Mouse (Mus musculus) lung, postnatal 10 days (tissue): ENCODE data around the gene Ap2a1.
"Not testable (repeated sequence)": the region's sequence is repeated elsewhere in the genome, so short reads cannot be mapped to it uniquely, and the experiment has no call there.

Experiments used
- DNase-seq: peaks from one replicate; pipeline ENCODE4 v3.0.0; 2021

Ap2a1 gene

DNA sequence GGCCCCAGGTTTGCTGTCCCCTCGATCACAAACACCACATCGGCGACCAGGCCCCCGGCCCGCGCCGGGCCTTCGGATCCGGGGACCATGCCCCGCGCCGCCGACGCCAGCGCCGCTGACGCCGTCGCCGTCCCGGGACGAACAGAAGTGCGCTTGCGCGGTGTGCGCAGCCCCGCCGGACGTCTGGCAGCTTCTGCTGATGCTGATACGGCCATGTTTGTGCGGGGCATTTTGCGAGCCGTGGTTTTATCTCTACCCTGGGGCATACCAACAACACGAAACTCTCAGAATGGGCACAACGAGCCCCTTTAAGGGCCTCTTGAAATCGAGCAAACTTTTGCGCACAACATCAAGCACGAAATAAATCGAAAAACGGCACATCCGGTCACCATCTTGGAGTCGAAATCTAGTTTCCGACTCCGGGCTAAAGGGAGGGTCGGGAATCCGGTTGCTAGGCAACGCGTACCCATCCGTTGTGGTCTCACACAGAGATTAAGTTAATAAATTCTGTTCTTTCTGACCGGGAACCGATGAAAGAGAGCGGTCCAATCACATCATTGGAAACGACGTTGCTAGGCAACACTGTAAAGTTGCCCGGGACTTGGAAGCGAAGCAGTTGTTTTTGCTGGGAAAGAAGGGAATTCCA is 36.9 kb downstream of the Ap2a1 start, which contains the start of gene Med25:
Gene Med25 (minus strand): TSS at position 437 of the 646 bp plus-strand sequence.
- peak; percentile 95 for DNase-seq

DNA sequence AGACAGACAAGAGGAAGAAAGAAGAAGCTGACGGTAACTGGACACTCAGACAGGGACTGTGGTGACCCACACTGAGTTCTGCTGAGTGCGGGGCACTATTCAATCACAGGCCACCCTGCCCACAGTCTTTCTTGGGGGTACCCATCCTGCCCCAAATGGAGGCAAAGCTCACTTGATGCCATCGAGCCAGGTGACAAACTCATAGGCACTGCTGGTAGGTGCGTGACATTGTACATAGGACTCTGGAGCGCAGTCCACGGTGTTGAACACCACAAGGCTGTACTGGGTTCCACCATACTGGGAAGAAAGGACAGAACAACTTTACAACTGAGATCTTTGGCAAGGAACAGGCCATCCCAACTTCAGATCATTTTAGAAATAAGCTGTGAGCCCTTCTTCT is 37.7 kb downstream of the Ap2a1 start:
- no peak for DNase-seq

DNA sequence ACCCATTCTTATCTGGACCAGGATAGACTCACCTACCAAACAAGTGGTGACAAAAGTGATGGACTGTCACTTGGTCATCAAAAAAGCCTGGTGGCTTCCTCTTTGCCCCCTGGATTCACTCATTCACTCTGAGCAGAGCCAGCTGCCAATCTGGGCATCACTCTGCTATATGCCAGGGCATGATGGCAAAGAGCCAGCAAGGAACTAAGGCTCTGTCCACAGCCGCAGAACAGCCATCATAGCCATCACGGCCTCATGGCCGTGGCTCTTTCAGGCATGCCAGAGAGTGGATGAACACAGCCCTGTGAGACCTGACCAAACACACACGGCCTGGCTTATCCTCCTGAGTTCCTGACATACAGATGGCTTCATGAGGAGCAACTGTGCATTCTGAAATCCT is 38.6 kb downstream of the Ap2a1 start:
- DNase-seq: no peak

DNA sequence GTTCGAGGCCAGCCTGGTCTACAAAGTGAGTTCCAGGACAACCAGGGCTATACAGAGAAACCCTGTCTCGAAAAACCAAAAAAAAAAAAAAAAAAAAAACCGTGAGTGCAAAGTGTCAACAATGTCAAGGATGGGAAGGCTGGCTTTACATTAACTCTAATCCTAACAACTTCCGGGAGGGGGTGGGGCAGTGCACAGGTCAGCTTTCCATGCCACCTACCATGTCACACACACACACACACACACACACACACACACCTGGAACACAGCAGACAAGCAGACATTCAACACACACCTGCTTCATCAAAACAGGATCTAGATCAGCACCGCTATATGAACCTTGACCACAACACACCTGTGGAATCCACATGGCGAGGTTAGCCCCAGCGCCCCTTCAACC is 39.1 kb downstream of the Ap2a1 start:
- no peak for DNase-seq

DNA sequence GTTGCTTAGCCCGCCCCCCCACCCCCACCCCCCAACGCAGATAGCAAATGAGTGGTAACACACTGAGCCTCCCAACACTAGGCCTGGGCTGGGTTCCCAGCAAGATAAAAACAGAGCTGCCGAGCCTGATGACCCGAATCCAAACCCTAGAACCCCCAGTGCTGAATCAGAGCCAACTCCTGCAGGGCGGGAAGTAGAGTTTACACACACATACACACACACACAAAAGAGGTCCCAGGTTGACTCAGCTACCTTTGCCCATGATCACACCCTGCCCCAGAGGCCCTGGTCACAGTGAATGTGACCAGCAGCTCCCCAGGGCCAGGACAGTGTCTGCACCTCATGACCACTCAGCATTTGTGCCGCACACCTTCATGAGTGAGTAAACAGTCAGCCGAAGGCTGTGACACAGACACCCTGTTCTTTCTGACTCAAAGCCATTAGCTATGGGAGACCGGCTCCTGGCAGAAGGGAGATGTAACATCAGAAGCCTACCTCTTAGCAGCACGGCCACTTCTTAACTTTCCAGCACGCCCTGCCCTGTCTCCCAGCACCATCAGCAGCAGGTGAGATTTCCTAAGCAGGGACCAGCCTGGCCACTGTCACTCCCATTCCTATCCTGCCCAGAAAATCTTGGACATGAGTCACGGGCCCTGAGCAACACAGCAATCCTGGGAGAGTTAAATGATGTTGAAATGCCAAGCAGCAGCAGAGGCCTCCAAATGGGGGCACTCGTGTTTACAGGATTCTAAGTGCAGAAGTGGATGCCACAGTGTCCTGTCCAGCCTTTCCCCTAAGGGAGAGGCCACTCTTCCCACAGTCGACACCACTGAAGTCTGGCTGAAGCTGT is 40.8 kb downstream of the Ap2a1 start:
- DNase-seq: no peak

DNA sequence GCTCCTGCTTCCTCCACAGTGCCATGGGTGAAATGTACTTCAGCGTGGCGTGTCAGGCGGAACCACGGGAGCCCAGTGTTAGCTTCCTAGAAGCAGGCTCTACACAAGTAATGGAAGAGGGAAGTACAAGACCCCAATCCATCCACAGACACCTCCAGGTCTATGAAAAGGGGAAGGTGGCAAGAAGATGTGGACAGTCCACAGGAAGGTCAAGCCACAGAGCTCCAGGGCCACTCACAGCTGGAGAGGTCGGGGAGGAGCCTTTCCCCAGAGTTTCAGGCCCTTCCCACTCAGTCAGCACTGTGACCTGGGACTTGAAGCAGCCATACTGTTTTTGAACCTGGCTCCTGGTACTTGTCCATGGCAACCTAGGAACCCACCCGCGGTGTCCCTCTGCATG is 42.3 kb downstream of the Ap2a1 start:
- no peak for DNase-seq

DNA sequence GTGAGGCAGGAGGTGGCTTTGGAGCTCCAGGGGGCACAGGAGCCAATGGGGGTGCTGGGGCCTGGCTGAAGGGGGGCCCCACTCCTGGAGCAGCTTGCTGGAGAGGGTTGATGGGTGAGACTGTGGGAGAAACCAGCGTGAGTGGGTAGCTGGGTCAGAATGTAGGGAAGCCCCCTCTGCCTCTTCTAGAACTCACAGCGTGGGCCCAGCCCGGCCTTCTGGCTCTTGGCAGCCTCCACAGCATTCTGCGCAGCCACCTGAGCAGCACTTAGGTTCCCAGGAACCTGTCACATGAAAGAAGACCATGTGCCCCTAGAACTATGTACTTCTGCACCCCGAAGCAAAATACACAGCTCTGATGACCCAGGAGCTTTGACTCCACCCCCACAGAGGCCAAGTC is 44.7 kb downstream of the Ap2a1 start:
- no peak for DNase-seq

DNA sequence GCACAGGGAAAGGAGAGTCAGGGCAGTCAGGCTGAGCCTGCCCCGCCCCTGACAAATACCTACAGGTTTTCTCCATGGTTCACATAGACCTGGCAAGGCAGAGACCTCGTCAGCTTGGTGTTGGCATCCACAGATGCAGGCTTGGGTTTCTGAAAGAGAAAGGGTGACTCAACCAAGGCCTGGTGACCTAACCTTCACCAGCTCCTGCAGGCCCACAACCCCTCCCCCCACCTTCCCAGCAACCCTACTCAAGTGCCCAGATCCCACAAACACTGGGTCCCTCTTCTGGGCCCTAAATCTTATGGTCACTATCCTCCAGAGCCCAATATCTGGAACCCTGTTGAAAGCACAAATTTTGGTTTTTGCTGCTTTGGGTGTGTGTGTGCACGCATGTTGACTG is 46.3 kb downstream of the Ap2a1 start:
- no peak for DNase-seq

DNA sequence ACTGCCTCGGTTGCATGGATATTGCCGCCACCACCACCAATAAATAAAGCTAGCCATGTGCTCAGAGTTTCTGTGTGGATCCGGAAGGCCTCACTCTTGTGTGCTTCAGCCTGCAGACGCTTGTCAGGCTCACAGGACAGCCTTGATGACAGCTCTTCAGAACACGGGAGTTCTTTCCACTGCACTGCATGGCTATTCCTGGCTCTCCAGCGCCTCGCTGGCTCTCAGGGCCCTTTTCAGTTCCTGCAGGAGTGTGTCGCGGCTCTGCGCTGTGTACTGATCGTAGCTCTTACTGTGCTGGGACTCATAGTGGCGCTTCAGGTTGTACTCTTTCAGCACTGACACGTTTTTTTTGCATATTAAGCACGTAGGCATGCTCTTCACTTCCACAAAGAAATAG is 51.5 kb downstream of the Ap2a1 start:
- DNase-seq: no peak

DNA sequence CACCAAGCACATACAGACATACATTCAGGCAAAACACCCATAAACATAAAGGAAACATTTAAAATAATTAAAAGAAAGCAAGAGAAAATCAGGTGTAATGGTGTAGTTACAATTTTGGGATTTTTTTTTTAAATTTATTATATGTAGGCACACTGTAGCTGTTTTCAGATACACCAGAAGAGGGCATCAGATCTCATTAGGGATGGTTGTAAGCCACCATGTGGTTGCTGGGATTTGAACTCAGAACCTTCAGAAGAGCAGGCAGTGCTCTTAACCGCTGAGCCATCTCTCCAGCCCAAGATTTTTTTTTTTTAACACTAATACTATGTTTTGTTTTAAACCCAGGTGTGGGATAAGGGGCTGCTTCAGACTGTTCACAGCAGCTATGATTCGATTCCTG is 57.5 kb downstream of the Ap2a1 start:
- DNase-seq: not testable (repeated sequence)

DNA sequence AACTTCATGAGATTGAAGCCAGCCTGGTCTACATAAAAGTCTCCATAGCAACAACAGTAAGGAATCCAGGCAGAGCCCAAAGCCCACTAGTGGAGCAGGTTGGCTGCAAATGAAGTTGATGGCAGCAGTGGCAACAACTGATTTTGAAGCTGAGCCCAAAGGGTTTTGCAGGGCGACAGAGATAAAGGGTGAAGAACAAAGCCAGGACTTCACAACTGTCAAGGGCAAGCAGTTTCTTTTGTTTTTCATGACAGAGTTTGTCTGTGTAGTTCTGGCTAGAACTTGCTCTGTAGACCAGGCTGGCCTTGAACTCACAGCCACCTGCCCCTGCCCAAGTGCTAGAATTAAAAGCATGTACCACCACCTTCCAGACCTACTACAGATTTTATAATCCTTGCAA is 58.1 kb downstream of the Ap2a1 start:
- no peak for DNase-seq

DNA sequence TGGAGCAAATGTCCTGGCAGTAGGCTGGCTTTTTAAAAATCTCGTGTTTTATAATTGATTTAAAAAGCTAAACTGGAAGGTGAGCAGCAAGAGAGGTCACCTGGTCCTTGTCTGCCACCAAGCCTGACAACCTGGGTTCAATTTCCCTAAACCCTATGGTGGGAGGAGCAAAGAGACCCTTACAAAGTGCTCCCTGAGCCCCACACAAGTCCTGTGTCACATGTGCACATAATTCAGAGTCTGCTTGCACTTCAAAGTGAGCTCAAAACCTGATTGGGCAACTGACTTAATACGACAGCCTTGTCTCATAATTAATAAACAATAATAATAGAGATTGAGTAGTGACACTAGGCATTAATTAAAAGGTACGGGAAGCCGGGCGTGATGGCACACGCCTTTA is 58.7 kb downstream of the Ap2a1 start:
- DNase-seq: no peak

DNA sequence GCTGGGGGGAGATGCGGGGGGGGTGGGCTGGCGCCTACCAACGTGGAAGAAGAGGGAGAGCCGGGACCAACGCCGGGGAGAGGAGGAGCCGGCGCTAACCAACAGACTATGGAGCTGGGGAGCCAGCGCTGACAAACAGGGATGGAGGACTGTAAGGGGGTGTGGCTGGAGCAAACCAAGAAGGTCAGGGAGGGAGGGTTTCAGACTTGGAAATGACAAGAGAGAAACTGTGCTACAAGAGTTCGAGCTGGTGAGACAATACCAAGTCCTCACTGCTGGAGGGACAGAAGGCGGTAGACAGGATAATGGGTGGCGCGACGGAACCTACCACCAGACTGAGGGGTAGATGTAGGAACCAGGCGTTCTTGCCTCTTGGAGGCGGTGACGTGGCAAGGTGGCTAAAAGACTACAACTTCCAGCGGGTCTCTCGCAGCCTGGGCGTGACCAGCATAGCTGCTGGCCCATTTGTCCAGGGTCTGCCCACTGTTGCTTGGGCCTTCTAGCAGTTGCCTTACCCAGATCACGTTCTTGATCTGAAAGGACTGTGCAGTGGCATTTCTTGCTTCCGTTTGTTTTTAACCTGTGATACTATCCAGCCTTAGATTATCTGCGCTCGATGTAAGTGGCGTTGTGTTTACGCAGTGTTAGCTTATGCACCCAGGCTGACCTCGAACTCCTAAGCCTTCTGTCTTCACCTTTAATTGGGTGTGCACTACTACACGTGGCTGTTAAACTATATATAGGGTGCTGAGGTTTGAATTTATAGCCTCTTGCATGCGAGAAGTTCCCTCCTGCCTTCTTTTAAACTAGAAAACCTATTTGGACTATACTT is 59.4 kb downstream of the Ap2a1 start, which contains the start of gene Ptov1:
Gene Ptov1 (minus strand): TSS at position 92 of the 832 bp plus-strand sequence.
- peak; percentile 96 for DNase-seq

DNA sequence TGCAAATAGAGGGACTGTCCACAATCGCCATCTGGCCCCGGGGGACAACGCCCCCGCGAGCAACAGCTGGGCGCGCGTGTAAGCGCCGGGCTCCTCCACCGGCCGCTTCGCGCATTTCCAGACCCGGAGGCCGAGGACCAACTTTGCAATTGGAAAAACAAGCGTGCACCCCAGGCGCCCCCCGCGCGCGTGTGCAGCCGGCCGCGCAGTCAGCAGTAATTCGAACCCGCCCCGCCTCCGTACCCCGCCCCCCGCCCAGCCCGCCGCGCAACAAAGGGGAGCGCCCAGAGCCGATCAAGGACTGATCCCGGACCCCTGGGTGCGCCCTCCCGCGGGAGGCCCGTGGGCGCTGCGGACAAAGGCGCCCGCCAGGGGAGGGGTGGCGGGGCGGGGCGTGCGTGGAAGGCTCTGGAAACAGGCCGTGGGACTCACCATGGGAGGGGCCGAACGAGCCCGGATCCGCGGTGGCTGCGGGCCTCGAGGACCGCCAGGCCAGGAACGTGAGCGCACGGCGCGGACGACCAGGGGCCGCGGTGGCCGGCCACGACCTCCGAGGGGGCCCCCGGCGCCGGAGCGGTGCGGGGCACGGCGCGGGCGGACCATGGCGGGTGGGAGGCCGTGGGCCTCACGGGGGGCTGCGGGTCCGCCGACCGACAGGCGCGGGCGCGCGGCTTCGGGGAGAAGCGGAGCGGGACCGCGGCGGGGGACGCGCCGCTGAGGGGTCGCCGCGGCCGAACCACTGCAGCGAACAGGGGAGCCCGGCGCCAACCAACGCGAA is 60.2 kb downstream of the Ap2a1 start:
- DNase-seq: peak; percentile 85

DNA sequence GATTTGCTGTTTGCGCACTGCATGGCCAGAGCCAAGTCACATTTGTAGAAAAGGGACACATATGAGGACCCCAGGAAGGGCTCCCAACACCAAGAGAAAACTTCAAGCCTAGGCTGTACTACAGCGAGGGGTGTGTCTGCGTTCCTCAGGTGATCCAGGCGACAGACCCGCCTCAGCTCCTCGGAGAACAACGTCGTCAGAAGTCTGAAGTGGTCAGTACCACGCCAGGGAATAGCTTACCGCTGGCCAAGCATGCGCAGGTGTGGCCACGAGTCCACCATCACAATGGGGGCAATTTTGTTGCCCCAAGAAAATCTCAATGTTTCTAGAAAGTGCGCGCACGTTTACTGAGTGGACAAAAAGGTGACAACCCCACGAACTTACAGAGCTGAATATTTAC is 60.8 kb downstream of the Ap2a1 start:
- peak; percentile 75 for DNase-seq

DNA sequence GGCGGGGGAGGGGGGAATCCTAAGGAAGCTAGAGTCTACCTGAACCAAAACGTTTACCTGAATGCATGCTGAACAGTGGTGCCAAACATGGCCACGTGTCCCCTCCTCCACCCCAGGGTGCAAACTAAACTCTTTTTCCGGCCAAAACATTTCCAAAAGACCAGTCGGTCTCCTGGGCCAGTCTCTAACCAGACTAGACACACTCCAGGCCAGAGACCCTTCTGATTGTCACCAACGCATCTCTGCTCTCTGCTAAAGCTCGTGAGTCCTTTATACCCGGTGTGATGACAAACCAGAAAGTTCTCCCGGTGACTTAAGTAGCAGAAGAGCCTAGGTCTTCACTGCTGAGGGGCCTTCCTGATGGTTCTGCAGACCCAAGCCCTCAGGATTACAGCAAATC is 61.5 kb downstream of the Ap2a1 start:
- no peak for DNase-seq

DNA sequence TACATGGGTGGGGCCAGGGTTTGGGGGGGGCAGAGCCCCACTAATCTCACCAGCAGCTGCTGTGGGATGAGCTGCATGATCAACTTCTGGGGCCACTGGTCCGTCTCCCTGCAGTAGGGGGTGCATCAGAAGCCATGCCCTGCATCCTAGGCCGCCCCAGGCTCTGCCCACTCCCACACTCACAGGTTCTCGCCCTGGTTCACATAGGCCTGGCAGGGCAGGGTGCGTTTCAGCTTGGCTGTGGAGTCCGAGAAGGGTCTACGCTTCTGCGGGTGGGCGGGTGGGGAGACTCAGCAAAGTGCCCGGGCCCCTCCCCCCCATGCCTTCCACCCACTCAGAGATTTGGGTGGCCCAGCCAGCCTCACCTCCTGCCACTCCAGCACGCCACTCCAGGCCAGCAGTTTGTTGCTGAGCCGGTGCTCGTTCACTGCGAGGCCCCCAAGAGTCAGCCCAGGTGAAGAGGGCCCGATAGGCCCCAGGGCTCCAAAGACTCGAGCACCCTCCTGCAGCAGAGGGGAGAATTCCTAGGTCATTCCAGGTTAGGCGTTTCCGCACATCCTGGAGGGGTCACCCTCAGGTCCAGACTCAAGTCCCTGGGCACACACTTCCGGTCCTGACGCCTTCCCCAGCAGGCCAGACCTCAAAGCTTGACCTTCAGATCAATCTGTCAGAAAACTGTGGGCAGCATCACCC is 62.1 kb downstream of the Ap2a1 start:
- no peak for DNase-seq

DNA sequence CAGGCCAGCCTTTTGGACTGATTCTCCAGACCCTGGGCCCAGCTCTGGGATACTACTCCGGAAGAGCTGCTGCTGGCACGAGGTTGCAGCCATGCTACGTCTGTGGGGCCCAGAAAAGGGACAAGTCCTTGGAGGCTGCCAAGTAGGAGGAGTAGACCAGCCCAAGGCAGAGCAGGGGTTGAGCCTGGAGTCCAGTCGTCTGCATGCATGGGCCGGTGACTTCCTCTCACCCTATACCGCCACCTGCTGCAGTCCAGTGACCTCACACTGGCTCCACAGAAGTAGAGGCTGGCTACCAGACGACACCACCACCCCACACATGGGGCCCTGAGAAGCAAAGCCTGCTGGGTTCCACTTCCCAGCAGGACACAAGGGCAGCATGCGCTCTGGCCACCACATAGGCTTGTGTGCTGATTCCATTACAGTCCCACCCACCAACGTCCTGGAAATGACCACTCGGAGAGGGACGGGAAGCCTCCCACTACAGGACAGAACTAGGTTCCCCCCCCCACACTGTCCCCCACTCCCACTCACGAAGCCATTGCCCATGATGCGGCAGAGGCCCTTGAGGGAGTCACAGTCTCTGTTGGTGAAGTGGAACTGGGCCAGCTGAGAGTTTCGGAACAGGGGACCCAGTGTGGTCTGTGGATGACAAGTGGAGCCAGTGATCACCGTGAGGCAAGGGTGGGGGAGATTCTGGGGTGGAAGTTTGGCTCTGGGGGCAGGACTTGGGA is 62.9 kb downstream of the Ap2a1 start:
- DNase-seq: peak; percentile 87

DNA sequence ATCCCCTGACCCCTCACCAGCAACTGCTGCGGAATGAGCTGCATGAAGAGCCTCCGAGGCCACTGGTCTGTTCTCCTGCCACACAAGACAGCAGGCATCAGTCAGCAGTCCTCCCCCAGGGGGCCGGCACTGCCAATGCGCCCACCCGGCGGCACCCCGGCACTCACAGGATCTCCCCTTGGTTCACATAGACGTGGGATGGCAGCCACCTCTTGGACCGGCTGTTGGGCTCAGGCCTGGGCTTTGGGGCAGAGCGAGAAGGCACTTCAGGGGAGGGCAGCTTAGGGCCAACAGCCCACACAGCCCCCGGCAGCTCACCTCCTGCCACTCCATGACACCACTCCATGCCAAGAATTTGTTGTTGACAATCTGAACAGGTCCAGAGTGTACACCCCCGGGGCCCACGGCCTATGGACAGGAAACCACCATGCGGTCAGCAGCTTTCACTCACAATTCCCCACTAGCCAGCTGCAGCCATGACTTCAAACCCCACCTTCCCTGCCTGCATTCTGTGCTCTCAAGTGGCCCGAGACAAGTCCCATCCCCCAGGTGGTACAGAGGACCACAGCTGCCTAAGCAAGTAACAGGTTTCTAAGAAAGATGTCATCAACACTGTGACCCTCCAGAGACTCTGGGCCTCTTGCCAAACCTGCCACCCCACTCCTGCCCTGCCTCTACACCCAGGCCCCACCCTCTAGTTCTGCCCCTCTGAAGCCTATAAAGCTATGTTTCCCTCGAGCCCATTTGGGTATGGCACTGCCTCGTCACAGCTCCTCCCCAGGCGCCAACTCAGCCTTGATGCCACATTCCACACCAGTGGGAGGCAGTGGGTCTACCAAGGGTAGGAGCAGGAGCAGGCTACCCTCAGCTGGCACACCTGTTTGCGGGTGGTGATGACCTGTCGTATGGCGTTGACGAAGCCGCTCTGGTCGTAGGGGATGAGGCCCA is 64.4 kb downstream of the Ap2a1 start:
- peak; percentile 61 for DNase-seq

DNA sequence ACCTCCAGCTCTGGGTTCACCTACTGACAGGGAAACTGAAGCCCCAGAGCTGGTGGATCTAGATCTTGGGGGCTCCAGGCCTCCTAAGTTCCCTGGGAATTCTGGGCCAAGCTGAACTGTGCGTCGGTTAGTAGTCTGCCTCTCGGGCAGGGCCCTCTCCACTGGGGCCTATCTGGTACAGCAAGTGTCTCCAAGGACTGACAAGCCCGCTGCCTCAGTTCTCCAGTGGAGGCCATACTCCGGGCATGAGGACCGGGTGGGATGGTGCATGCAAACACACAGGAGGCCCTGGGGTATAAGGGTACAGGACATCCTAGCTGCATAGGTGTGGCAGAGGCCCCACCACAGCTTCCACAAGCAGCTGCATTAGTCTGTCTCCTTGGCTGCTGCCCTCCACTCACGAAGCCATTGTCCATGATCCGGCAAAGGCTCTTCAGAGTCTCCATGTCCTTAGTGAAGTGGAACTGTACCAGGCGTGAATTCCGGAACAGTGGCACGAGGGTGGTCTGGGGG is 65.3 kb downstream of the Ap2a1 start:
- no peak for DNase-seq
